Mouse (Mus musculus) small intestine, adult 2 months (tissue): ENCODE measurements around the gene Zfp386. TPM values are rescaled to one million over a fixed set of nuclear protein-coding genes. Genes with fewer than 3 reads are reported as not detected.

ENCODE experiments used
- H3K27ac ChIP-seq: fragments of 200-500 bp; 2 replicates; pipeline ENCODE4 v1.5.1; 2012; ENCODE audit warnings: low read depth, low read length, control low read depth, inconsistent platforms; ENCODE audit not compliant: insufficient read depth
- H3K27me3 ChIP-seq: fragments of 200-500 bp; 2 replicates; pipeline ENCODE4 v1.6.1; 2012; ENCODE audit warnings: mild to moderate bottlenecking, moderate library complexity, low read length, inconsistent platforms; ENCODE audit not compliant: control insufficient read depth, insufficient read depth
- H3K36me3 ChIP-seq: fragments of 200-500 bp; 2 replicates; pipeline ENCODE4 v1.6.1; 2012; ENCODE audit warnings: mild to moderate bottlenecking, low read length, control low read depth, inconsistent platforms; ENCODE audit not compliant: control insufficient read depth, insufficient read depth
- H3K4me1 ChIP-seq: fragments of 200-500 bp; 2 replicates; pipeline ENCODE4 v1.6.1; 2012; ENCODE audit warnings: low read length, inconsistent platforms, mixed read lengths; ENCODE audit not compliant: control insufficient read depth, insufficient read depth, insufficient read length
- H3K4me3 ChIP-seq: fragments of 200-500 bp; 2 replicates; pipeline ENCODE4 v1.5.1; 2012; ENCODE audit warnings: low read depth, mild to moderate bottlenecking, control low read depth, inconsistent platforms, low read length, moderate library complexity
- CTCF ChIP-seq: fragments of 200-500 bp; IDR thresholded peaks from 2 replicates; pipeline ENCODE4 v1.5.1; 2012; ENCODE audit warnings: low read depth, mild to moderate bottlenecking, control low read depth, inconsistent platforms, low read length, moderate library complexity, mixed read lengths; ENCODE audit not compliant: insufficient replicate concordance, insufficient read length; ENCODE audit errors: extremely low read depth
- POLR2A ChIP-seq: fragments of 200-500 bp; IDR thresholded peaks from 2 replicates; pipeline ENCODE4 v1.6.1; 2012; ENCODE audit warnings: low read depth, mild to moderate bottlenecking, control low read depth, inconsistent platforms, low read length, moderate library complexity
- WGBS: fragments of 180-500 bp; shearing (Covaris S2); methylation state at CpG from one replicate; pipeline ENCODE4 v1.1.7; 2018; 5-methylcytosine and 5-hydroxymethylcytosine counted together
- polyA plus RNA-seq: library from polyadenylated mRNA; depleted of rRNA; stranded (reverse); fragments of >200 nt; gene quantifications from 2 replicates; pipeline ENCODE4 v1.2.3, GENCODE M21; 2012

Zfp386 gene
- polyA plus RNA-seq, 1 experiment = 1.4 TPM

DNA sequence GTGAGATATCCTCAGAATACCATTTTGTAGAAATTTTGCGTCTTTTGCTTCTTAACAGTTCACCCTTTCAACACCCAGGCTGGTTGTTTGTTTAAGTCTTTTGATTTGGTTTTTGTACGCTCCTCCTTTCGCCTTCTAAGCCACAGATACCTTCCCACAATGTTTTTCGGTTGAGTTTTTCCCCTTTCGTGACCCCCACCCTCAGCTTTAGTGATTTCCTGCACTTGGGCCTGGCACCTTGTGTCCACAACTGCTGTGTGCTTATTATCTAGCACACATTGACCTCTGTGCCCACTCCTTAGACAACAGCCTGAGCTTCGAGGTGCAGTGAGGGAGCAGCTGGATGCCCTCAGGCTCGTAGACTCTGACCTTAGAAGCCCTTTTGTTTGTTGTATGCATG, 1.2 kb downstream of the Zfp386 start:
- TF ChIP-seq POLR2A = no peak
- no peak for TF ChIP-seq CTCF
- no peak overlapping the region for H3K27ac ChIP-seq
- peak overlapping the region; percentile 21 for H3K4me3 ChIP-seq
- no peaks in the 10 kb centered on the region for H3K27me3 ChIP-seq
- peaks cover 8% of the 10 kb centered on the region; the same call in 1 of the 2 replicates for H3K4me1 ChIP-seq
- 38% methylated on average over 7 of the region's 7 CpGs for WGBS
- 0 out of 2 replicates have a peak, but pooled peaks cover 2% of the 10 kb centered on the region for H3K36me3 ChIP-seq

DNA sequence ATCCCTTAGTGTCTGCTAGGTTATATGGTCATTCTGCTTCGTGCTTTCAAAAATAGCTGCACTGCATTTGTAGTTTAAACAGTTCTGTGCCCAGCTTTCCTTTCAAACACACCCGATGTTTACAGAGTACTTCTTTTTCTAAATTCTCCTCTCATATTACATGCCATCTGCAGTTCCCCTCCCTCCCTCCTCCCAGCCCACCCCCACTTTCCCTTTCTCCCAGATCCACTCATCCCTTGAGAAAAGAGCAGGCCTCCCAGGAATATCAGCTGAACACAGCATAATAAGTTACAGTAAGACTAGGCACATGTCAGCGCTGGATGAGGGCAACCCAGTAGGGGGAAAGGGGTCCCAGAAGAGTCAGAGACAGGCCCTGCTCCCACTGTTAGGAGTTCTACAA, 1.7 kb downstream of the Zfp386 start:
- WGBS = 69% methylated on average over 3 of the region's 3 CpGs
- Histone ChIP-seq H3K4me3 (no peak overlapping the region), H3K4me1 (peaks cover 8% of the 10 kb centered on the region; the same call in 1 of the 2 replicates), H3K36me3 (0 out of 2 replicates have a peak, but pooled peaks cover 3% of the 10 kb centered on the region), H3K27ac (no peak overlapping the region), H3K27me3 (no peaks in the 10 kb centered on the region)
- TF ChIP-seq CTCF (no peak), POLR2A (no peak)

DNA sequence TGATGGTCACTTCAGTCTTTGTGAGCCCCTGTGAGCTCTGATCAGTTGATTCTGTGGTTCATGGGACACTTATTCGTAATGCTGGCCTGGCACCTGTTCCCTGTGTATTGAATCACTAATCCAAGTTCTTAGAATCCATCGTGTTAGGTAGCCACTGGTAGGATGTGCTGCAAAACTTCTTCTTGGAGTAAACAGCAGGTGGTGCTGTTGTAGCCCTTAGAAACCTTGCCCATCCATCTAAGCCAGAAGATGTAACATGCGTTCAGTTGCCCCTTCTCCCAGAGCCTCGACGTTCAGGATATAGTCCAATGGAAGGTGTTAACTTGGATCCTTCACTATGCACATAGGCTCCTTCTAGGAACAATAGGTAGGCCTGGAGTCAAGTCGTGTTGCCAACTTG, 2.2 kb downstream of the Zfp386 start:
- Histone ChIP-seq H3K27ac (no peak overlapping the region), H3K27me3 (no peaks in the 10 kb centered on the region), H3K4me3 (no peak overlapping the region), H3K4me1 (peaks cover 8% of the 10 kb centered on the region; the same call in 1 of the 2 replicates), H3K36me3 (peaks cover 7% of the 10 kb centered on the region)
- TF ChIP-seq POLR2A (no peak), CTCF (no peak)
- WGBS = 58% methylated on average over 6 of the region's 6 CpGs

DNA sequence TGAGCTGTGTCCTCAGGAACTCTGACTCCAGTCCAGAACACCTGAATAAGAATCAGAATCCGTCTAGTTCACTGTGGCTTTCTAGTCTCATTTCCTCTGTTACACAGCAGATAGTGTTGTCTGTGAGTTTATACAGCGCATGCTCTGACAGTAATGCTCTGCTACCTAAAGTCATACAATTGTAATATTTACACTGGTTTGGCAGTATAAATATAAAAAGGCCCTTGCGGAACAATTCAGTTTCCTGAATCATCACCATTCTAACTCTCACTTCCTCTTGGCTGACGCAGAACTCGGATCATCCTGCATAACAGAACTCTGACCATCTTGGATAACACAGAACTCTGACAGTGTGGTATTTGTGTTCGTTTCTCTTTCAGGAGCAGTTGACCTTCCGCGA, 6.8 kb downstream of the Zfp386 start:
- peaks cover 36% of the 10 kb centered on the region for H3K36me3 ChIP-seq
- H3K4me1 ChIP-seq = peaks cover 3% of the 10 kb centered on the region; the same call in 1 of the 2 replicates
- 91% methylated on average over 8 of the region's 8 CpGs for WGBS

DNA sequence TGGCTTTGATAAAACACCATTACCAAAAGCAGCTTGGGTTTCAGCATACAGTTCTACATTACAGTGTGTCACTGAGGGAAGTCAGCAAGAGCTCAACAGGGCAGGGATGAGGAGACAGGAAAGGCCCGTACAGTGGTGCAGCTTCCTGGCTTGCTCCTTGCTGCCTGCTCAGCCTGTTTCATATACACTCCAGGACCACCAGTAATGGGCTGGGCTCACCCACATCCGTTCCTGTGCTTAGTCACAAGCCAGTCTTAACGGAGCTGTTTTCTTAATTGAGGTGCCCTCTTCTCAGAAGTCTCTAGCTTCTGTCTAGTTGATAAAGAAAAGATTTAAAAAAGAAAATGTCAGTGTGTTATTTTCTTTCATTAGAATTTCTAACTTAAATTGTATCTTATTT, 8.6 kb downstream of the Zfp386 start:
- TF ChIP-seq CTCF = no peak
- no peak for TF ChIP-seq POLR2A
- WGBS = 97% methylated on average over 3 of the region's 3 CpGs
- Histone ChIP-seq H3K27me3 (no peaks in the 10 kb centered on the region), H3K4me3 (no peak overlapping the region), H3K27ac (no peak overlapping the region), H3K4me1 (no peaks in the 10 kb centered on the region), H3K36me3 (peaks cover 47% of the 10 kb centered on the region)

More for the DNA sequence above, 6.8 kb downstream of the Zfp386 start:
- Histone ChIP-seq H3K27me3 (no peaks in the 10 kb centered on the region), H3K27ac (no peak overlapping the region), H3K4me3 (no peak overlapping the region)
- no peak for TF ChIP-seq CTCF
- no peak for TF ChIP-seq POLR2A

DNA sequence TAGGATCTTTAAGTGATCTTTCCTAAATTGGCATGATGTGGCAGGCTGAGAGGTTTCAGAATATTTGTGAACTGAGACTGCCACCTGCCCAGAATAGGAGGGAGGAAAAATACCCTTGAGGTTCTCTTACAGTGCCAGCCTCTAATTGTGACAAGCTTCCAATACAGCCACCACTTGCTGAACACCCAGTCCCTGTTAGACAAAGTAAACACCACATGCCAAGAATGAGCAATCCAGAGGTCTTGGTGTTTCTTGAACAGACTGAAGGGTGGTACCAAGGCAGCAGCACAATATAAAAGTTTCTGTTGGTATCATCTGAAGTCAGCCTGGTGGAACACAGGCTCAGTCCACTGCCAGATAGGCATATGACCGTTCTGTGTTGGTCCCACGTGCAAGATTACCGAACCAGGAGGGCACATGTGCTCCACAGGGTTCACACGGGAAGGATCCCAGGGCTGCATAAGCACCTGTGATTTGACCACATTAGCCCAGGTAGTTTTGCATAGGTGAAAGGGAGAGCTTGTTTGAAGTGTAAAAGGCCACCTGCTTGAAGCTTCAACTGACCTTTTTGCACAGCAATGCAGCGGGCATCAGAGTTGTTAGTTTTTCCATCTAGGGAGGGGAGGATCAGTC, 14.2 kb downstream of the Zfp386 start:
- WGBS = 95% methylated on average over 5 of the region's 5 CpGs
- Histone ChIP-seq H3K4me1 (no peaks in the 10 kb centered on the region), H3K4me3 (no peak overlapping the region), H3K36me3 (peaks cover 28% of the 10 kb centered on the region), H3K27ac (no peak overlapping the region), H3K27me3 (no peaks in the 10 kb centered on the region)
- TF ChIP-seq POLR2A (no peak), CTCF (no peak)

DNA sequence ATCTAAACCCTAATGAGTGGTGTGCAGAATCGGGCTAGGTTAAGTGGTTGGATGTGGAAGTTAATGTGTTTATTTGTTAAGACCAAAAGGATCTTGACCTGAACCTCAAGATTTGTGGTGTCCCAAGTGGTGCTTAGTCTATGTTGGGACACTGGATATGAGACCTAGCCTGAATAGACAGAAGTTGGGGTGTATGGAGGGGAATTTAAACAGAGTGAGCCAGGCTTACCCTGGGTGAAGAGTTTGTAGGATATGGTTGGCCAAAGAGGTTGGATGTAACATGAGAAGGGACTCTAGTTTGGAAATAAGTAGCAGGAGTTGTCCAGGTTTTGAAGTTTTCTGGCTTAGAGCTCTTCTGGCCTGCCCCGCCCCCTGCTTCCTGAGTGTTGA, 14.7 kb downstream of the Zfp386 start:
- WGBS = 91% methylated on average over 2 of the region's 2 CpGs
- Histone ChIP-seq H3K27me3 (no peaks in the 10 kb centered on the region), H3K4me1 (no peaks in the 10 kb centered on the region), H3K4me3 (no peak overlapping the region), H3K27ac (no peak overlapping the region), H3K36me3 (peaks cover 23% of the 10 kb centered on the region)
- TF ChIP-seq POLR2A (no peak), CTCF (no peak)

DNA sequence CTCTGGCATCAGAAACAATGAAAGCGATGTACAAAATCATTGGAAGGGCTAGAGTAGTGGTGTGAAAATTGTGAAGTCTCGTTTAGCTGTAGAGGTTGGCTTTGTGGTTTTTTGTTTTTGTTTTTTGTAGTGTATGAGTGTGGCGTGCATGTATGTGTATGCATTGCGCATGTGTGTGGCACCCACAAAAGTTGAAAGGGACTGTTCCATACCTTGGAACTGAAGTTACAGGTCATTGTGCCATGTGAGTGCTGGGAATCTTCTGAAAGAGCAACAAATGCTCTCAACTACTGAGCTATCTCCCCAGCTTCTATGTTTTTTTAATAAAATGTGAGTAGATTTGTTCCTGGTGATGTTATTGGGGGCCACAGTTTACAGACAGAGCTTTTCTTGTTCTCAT, 15.5 kb downstream of the Zfp386 start:
- Histone ChIP-seq H3K27me3 (no peaks in the 10 kb centered on the region), H3K4me3 (no peak overlapping the region), H3K27ac (no peak overlapping the region), H3K4me1 (no peaks in the 10 kb centered on the region), H3K36me3 (peaks cover 18% of the 10 kb centered on the region)
- TF ChIP-seq CTCF (no peak), POLR2A (no peak)
- WGBS = 98% methylated on average over 4 of the region's 4 CpGs
